Mouse (Mus musculus): ENCODE measurements around the gene Brms1l. TPM values are rescaled to one million over a fixed set of nuclear protein-coding genes. Genes with fewer than 3 reads are reported as not detected.
A peak's percentile ranks its signal among the peaks of the same experiment; 100 is the strongest.
"Not testable (repeated sequence)": the region's sequence is repeated elsewhere in the genome, so short reads cannot be mapped to it uniquely, and the experiment has no call there.

The Brms1l gene
- total RNA-seq (2018; cell fraction: chromatin; rRNA removed), result 10 to 100 TPM in 25 of 26 experiments, 1 to 10 TPM in 1; 6.2 to 86.3 (median 54.7) TPM
- total RNA-seq (2018; cell fraction: cytosol; rRNA removed), result 10 to 100 TPM in 3 of 26 experiments, 1 to 10 TPM in 23; 4.3 to 11.6 (median 7.7) TPM
- 10 to 100 TPM in 21 of 26 experiments, 1 to 10 TPM in 5; 5.4 to 39.4 (median 19.0) TPM for total RNA-seq (2018; cell fraction: nucleus; rRNA removed)
- 7.4 to 10.7 TPM (median 7.4 TPM) in 3 replicates for polyA plus RNA-seq (2018)

GRCm38 (mm10) chr12:55836199-55836951, at the start of gene Brms1l:
Gene Brms1l (plus strand): TSS chr12:55836324.
- H3K27ac ChIP-seq, result 0 out of 2 replicates have a peak within 1 kb of the TSS, but pooled peaks have one; percentile 25
- H3K79me2 ChIP-seq (ENCODE audit: inconsistent target), result peaks cover 15% of the 10 kb centered on the region; the same call in 1 of the 2 replicates
- under 1% methylated on average over 61 of the region's 77 CpGs for WGBS (ENCODE audit: missing documents)
- H3K36me3 ChIP-seq (ENCODE audit: inconsistent target), result no peaks in the 10 kb centered on the region
- peak within 1 kb of the TSS; percentile 54 for H3K4me3 ChIP-seq (ENCODE audit: inconsistent target)

DNA sequence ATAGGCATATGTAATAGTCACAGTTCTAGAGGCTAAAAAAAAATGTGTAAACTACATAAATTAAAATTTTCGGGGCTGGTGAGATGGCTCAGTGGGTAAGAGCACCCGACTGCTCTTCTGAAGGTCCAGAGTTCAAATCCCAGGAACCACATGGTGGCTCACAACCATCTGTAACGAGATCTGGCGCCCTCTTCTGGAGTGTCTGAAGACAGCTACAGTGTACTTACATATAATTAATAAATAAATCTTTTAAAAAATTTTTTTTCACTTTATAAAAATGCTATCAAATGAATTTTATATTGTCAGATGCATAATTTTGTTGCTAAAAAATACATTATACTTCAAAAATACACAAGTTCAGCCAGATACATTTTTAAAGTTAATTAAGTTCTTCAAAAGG, 41.6 kb upstream of the Brms1l start:
- not testable (repeated sequence) for H3K4me3 ChIP-seq (ENCODE audit: inconsistent target); H3K36me3 ChIP-seq (ENCODE audit: inconsistent target); H3K27ac ChIP-seq
- H3K79me2 ChIP-seq (ENCODE audit: inconsistent target), result peaks cover 19% of the 10 kb centered on the region; the same call in 1 of the 2 replicates
- 84% methylated on average over 3 of the region's 4 CpGs for WGBS (ENCODE audit: missing documents)

GRCm38 (mm10) chr12:55797103-55797502, 39.0 kb upstream of the Brms1l start:
- Histone ChIP-seq H3K4me3 (ENCODE audit: inconsistent target) (no peak overlapping the region), H3K36me3 (ENCODE audit: inconsistent target) (no peaks in the 10 kb centered on the region), H3K27ac (no peak overlapping the region), H3K79me2 (ENCODE audit: inconsistent target) (peaks cover 44% of the 10 kb centered on the region; the same call in 1 of the 2 replicates)
- WGBS (ENCODE audit: missing documents), result 94% methylated on average over 3 of the region's 3 CpGs

- H3K36me3 ChIP-seq (ENCODE audit: inconsistent target), result no peaks in the 10 kb centered on the region
- H3K4me3 ChIP-seq (ENCODE audit: inconsistent target), result no peak overlapping the region
- 95% methylated on average over 4 of the region's 4 CpGs for WGBS (ENCODE audit: missing documents)
- peaks cover 44% of the 10 kb centered on the region; the same call in 1 of the 2 replicates for H3K79me2 ChIP-seq (ENCODE audit: inconsistent target)
- no peak overlapping the region for H3K27ac ChIP-seq
These were observed 37.4 kb upstream of the Brms1l start for GRCm38 (mm10) chr12:55798745-55799144.

GRCm38 (mm10) chr12:55800144-55800543, 36.0 kb upstream of the Brms1l start:
- H3K79me2 ChIP-seq (ENCODE audit: inconsistent target), result peaks cover 57% of the 10 kb centered on the region; the same call in 1 of the 2 replicates
- no peak overlapping the region for H3K27ac ChIP-seq
- H3K4me3 ChIP-seq (ENCODE audit: inconsistent target), result no peak overlapping the region
- H3K36me3 ChIP-seq (ENCODE audit: inconsistent target), result no peaks in the 10 kb centered on the region
- WGBS (ENCODE audit: missing documents), result 97% methylated on average over 5 of the region's 5 CpGs

DNA sequence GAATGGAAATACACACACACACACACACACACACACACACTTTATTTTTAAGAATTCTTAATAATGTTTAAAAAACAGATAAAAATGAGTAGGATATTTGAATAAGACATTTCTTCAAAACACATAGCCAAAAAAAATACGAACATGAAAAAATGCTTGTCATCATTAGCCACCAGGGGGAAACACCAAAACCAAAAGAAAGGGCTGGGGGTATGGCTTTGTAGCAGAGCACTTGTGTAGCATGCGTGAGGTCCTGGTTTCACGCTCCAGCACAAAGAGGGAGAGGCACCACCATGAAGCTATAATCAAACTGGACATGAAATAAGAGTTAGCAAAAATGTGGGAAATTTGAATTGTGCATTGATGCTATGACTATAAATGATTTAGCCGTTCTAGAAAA, 35.0 kb upstream of the Brms1l start:
- 77% methylated on average over 4 of the region's 4 CpGs for WGBS (ENCODE audit: missing documents)
- Histone ChIP-seq H3K4me3 (ENCODE audit: inconsistent target) (no peak overlapping the region), H3K27ac (no peak overlapping the region), H3K36me3 (ENCODE audit: inconsistent target) (no peaks in the 10 kb centered on the region), H3K79me2 (ENCODE audit: inconsistent target) (peaks cover 59% of the 10 kb centered on the region; the same call in 1 of the 2 replicates)

DNA sequence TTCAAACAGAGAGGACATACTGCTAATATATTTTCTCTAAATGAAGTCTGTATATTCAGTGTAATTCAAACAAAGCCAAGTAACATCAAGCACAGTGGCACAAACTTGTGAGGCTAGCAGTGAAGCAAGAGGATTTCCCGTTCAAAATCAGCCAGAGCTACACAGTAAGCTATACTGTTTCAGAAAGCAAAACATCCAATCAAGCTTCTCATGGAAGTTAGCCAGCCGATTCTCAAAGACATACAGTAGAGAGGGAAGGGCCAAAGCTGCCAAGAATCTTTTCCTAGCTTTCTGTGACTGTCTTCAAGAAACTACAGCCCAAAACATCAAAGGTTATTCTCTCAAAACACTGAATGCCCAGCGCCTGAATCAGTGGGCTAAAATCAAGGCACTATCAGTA, 31.1 kb upstream of the Brms1l start:
- no peak overlapping the region for H3K4me3 ChIP-seq (ENCODE audit: inconsistent target)
- H3K36me3 ChIP-seq (ENCODE audit: inconsistent target), result no peaks in the 10 kb centered on the region
- 83% methylated on average over 3 of the region's 3 CpGs for WGBS (ENCODE audit: missing documents)
- peaks cover 73% of the 10 kb centered on the region for H3K79me2 ChIP-seq (ENCODE audit: inconsistent target)
- no peak overlapping the region for H3K27ac ChIP-seq

DNA sequence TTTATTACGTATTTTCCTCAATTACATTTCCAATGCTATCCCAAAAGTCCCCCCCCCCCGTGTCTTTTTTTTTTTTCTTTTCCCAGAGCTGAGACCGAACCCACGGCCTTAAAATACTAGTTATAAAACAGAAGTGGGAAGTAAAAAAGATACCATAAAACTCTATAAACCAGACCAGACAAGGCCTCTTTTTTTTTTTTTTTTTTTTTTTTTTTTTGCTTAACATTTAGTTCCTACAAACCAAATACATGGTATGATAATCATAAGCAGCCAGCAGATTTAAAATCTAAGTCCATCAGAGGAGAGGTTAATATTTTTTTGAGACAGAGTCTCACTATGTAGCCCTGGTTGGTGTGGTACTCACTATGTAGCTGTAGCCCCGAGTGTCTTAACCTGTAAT, 19.6 kb upstream of the Brms1l start:
- WGBS (ENCODE audit: missing documents), result 70% methylated on average over 2 of the region's 5 CpGs
- H3K4me3 ChIP-seq (ENCODE audit: inconsistent target), result no peak overlapping the region
- peaks cover 60% of the 10 kb centered on the region for H3K79me2 ChIP-seq (ENCODE audit: inconsistent target)
- H3K27ac ChIP-seq, result no peak overlapping the region
- H3K36me3 ChIP-seq (ENCODE audit: inconsistent target), result no peaks in the 10 kb centered on the region

DNA sequence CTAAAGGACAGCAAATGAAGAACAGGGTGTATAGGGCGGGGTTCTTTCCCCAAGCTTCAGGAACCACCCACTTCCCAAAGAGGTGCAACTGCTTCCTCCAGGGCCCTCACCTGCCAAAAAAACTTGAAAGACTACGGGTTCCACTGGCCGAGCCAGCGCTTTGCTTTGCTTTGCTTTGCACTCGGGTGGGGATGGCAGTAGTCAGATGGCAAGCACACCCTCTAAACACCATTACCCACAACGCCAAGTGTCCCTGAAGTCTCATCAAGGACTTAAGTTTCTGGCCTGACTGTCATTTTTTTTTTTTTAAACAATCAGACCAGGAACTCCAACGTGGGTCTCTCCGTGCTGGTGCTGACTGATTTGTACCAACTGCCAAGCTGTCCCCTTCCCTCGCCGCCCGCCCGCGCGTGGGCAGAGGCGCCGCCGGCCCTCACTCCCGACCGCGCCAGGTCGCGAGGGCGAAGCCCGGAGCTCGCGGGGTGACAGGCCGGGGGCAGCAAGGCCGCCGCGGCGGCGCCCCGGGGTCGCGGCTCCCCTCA, 15.9 kb upstream of the Brms1l start:
- WGBS (ENCODE audit: missing documents), result under 1% methylated on average over 35 of the region's 35 CpGs
- peak overlapping the region; percentile 53 for H3K4me3 ChIP-seq (ENCODE audit: inconsistent target)
- no peak overlapping the region for H3K27ac ChIP-seq
- no peaks in the 10 kb centered on the region for H3K36me3 ChIP-seq (ENCODE audit: inconsistent target)
- peaks cover 42% of the 10 kb centered on the region for H3K79me2 ChIP-seq (ENCODE audit: inconsistent target)

DNA sequence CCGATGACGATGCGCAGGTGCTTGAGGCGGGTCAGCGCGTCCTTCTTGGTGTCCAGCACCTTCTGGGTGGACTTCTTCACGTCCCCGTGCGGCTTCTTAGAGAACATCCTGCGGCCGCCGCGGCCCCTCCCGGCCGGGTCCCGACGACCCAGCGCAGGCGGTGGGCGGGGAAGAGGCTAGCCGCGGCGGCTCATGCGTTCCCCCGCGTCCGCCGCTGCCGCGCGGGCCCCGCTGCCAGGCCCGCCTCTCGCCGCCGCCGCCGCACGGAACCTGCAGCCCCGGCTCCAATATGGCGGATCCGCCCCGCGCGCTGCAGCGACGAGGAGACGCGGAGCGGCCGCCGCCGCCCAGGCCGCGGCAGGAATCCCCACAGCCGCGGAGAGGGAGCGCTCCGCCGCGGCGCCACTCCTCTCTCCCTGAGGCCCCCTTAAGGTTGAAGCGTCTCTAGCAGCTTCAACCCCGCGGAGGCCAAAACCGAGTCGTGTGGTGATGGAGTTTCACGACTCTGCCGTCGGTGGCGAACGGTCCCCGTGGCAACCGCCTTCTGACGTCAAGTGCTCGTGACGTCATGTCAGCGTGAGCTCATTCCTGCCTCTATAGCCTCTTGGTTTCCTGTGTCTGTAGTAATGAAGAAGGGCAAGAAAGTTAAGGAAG, 15.3 kb upstream of the Brms1l start, which contains the start of gene Ralgapa1:
Ralgapa1 (minus strand) TSS at position 507 of the 654 bp plus-strand sequence.
- Histone ChIP-seq H3K36me3 (ENCODE audit: inconsistent target) (no peaks in the 10 kb centered on the region), H3K27ac (no peak within 1 kb of the TSS), H3K79me2 (ENCODE audit: inconsistent target) (peaks cover 36% of the 10 kb centered on the region; the same call in 1 of the 2 replicates), H3K4me3 (ENCODE audit: inconsistent target) (peak within 1 kb of the TSS; percentile 53)
- WGBS (ENCODE audit: missing documents), result 1% methylated on average over 68 of the region's 78 CpGs

- WGBS (ENCODE audit: missing documents), result 45% methylated on average over 6 of the region's 6 CpGs
- no peak overlapping the region for H3K4me3 ChIP-seq (ENCODE audit: inconsistent target)
- no peaks in the 10 kb centered on the region for H3K36me3 ChIP-seq (ENCODE audit: inconsistent target)
- no peak overlapping the region for H3K27ac ChIP-seq
- peaks cover 12% of the 10 kb centered on the region; the same call in 1 of the 2 replicates for H3K79me2 ChIP-seq (ENCODE audit: inconsistent target)
These were observed 12.1 kb upstream of the Brms1l start for GRCm38 (mm10) chr12:55824027-55824426.

DNA sequence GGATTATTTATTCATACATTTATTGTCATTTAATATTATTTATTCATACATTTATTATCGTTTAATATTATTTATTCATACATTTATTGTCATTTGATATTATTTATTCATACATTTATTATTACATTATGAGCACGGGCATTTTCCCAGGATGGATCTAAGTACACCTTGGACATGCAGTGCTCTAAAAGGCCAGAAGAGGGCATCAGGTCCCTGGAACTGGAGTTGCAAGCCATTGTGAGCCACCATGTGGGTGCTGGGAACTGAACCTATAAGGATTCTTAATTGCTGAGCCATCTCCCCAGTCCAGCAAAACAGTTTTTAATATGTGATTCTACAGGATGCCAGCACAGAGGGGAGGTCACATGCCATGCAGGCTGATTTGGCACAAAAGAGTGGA, 10.6 kb upstream of the Brms1l start:
- no peaks in the 10 kb centered on the region for H3K36me3 ChIP-seq (ENCODE audit: inconsistent target)
- no peak overlapping the region for H3K4me3 ChIP-seq (ENCODE audit: inconsistent target)
- 93% methylated on average over 1 of the region's 2 CpGs for WGBS (ENCODE audit: missing documents)
- H3K27ac ChIP-seq, result no peak overlapping the region
- H3K79me2 ChIP-seq (ENCODE audit: inconsistent target), result no peaks in the 10 kb centered on the region

DNA sequence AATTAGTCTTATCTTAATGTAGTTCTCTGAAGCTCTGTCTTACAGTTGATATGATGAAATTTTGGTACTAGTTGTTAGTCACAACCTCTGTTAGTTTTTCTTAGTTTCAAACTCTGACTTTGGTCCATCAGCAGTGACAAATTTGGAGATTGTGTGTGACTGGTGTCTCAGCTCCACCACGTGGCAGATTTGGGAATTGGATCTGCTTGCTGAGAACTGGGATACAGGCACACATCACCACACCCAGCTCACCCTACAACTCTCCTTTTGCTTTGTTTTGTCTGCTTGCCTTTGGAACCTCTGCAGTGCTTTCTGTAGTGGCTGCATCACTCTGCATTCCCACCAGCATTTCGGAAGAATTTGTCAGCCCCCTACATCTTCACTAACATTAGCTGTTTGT, 5.0 kb upstream of the Brms1l start:
- WGBS (ENCODE audit: missing documents), result 20% methylated on average over 2 of the region's 2 CpGs
- no peaks in the 10 kb centered on the region for H3K36me3 ChIP-seq (ENCODE audit: inconsistent target)

DNA sequence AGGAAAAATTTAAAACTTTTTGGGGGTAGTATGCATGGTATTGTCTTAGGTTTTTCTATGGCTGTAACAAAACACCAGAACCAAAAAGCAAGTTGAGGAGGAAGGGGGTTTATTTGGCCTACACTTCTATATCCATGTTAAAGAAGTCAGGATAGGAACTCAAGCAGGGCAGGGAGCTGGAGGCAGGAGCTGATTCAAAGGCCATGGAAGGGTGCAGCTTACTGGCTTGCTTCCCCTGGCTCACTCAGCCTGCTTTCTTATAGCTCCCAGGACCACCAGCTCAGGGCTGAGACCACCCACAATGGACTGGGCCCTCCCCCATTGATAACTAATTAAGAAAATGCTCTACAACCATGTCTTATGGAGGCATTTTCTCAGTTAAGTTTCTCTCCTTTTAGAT, 3.2 kb upstream of the Brms1l start:
- Histone ChIP-seq H3K4me3 (ENCODE audit: inconsistent target) (no peak overlapping the region), H3K36me3 (ENCODE audit: inconsistent target) (no peaks in the 10 kb centered on the region)

More for the DNA sequence above, 5.0 kb upstream of the Brms1l start:
- Histone ChIP-seq H3K4me3 (ENCODE audit: inconsistent target) (no peak overlapping the region), H3K79me2 (ENCODE audit: inconsistent target) (no peaks in the 10 kb centered on the region), H3K27ac (no peak overlapping the region)

More for the DNA sequence above, 3.2 kb upstream of the Brms1l start:
- Histone ChIP-seq H3K79me2 (ENCODE audit: inconsistent target) (peaks cover 5% of the 10 kb centered on the region; the same call in 1 of the 2 replicates), H3K27ac (no peak overlapping the region)
